19 mouse cellular contexts compared by ENCODE assay signal in genomic region chr7:83661031-83661430, GRCm38 (mm10). TPM values are rescaled to one million over a fixed set of nuclear protein-coding genes. Genes with fewer than 3 reads are reported as not detected.
DNase-seq lines count a peak whose midpoint lies in the region; ATAC-seq and TF ChIP-seq lines count a peak whose summit lies in the region.
"Had no signal": no experiment of that assay in that cellular context is flagged by ENCODE, and none has a peak within 500 bp of the region (broad histone marks: within the 10 kb centered on the region; RNA-seq: fewer than 3 reads in every experiment).

No protein-coding gene starts in this region.

- H3K4me2 ChIP-seq in liver, embryonic 12.5 days, result no peak overlapping the region
- H3K4me2 ChIP-seq: embryonic facial prominence, embryonic 12.5 days; heart, embryonic 15.5 days; kidney, embryonic 15.5 days had no signal

- H3K9me3 ChIP-seq in liver, embryonic 12.5 days (replicated peaks), result no peaks in the 10 kb centered on the region
- H3K9me3 ChIP-seq: embryonic facial prominence, embryonic 12.5 days; heart, embryonic 15.5 days; kidney, embryonic 15.5 days had no signal

- H3K27ac ChIP-seq in spleen, adult 2 months (ENCODE audit: insufficient read depth, low read length), result peak overlapping the region; percentile 96
- no peak overlapping the region for H3K27ac ChIP-seq in liver, embryonic 12.5 days
- H3K27ac ChIP-seq: embryonic facial prominence, embryonic 12.5 days; heart, embryonic 15.5 days; kidney, embryonic 15.5 days had no signal

- no peaks in the 10 kb centered on the region for H3K36me3 ChIP-seq in spleen, adult 2 months (ENCODE audit: control insufficient read depth, insufficient read depth, low read length)
- no peaks in the 10 kb centered on the region for H3K36me3 ChIP-seq in liver, embryonic 12.5 days
- H3K36me3 ChIP-seq: embryonic facial prominence, embryonic 12.5 days; heart, embryonic 15.5 days; kidney, embryonic 15.5 days had no signal

- 28% methylated on average over 10 of the region's 10 CpGs for WGBS in spleen, adult 2 months
- WGBS in liver, embryonic 12.5 days (ENCODE audit: insufficient replicate concordance), result 77% methylated on average over 10 of the region's 10 CpGs

- H3K27me3 ChIP-seq in spleen, adult 2 months (ENCODE audit: control insufficient read depth, insufficient read depth, low read length), result no peaks in the 10 kb centered on the region
- no peaks in the 10 kb centered on the region for H3K27me3 ChIP-seq in liver, embryonic 12.5 days (replicated peaks)
- H3K27me3 ChIP-seq: embryonic facial prominence, embryonic 12.5 days; heart, embryonic 15.5 days; kidney, embryonic 15.5 days had no signal

- H3K4me1 ChIP-seq in spleen, adult 2 months (ENCODE audit: control insufficient read depth, insufficient read depth, insufficient read length), result peaks cover 22% of the 10 kb centered on the region
- H3K4me1 ChIP-seq in liver, embryonic 12.5 days, result no peaks in the 10 kb centered on the region
- H3K4me1 ChIP-seq: embryonic facial prominence, embryonic 12.5 days; heart, embryonic 15.5 days had no signal

- TF ChIP-seq CTCF in spleen, adult 2 months (IDR thresholded peaks at IDR 0.05; ENCODE audit: extremely low read depth, insufficient read depth, insufficient read length, insufficient replicate concordance), result no peak

- peak overlapping the region; percentile 37; the same call in 1 of the 2 replicates for H3K4me3 ChIP-seq in spleen, adult 2 months (ENCODE audit: extremely low read depth, insufficient read depth, insufficient read length)
- H3K4me3 ChIP-seq in liver, embryonic 12.5 days, result no peak overlapping the region
- H3K4me3 ChIP-seq: embryonic facial prominence, embryonic 12.5 days; heart, embryonic 15.5 days; kidney, embryonic 15.5 days; myocyte had no signal

- ATAC-seq in activated CD4-positive, CD25-positive, alpha-beta regulatory T cell, adult 4 months, result peak; percentile 9
- no peak for ATAC-seq in liver, embryonic 12.5 days
- ATAC-seq: forebrain, embryonic 16.5 days had no signal

- peak in 1 of 2 experiments; percentile 74 for DNase-seq in spleen, adult 2 months (ENCODE audit: low read depth in 1 of 2, low spot score in 2 of 2)
- DNase-seq in spleen, adult 12 weeks (ENCODE audit: low spot score), result no peak
- peak; percentile 77 to 81 for DNase-seq in spleen, postnatal 36 days (ENCODE audit: low spot score in 2 of 2)
- peak; percentile 75 to 84 for DNase-seq in thymus, postnatal 36 days
- DNase-seq in lung, postnatal 36 days, result no peak
- no peak for DNase-seq in adrenal gland, postnatal 10 days
- DNase-seq: adrenal gland, postnatal 25 days; cerebellum, adult 8-10 months; heart, adult 18-20 months; liver; lung, adult 2 months; midbrain, embryonic 14.5 days had no signal

- no peak; the same call in 1 of the 2 replicates for TF ChIP-seq POLR2A in spleen, adult 2 months (IDR thresholded peaks at IDR 0.05; ENCODE audit: low read depth, low read length)

- H3K9ac ChIP-seq in liver, embryonic 12.5 days, result no peak overlapping the region
- H3K9ac ChIP-seq: embryonic facial prominence, embryonic 12.5 days; heart, embryonic 15.5 days; kidney, embryonic 15.5 days had no signal

RNA-seq across cellular contexts. Expression of gene Stard5, which starts 29.3 kb away (rescaled TPM):
- 15.6 and 18.4 TPM in 2 replicates for polyA plus RNA-seq in spleen, adult 2 months (2012; rRNA removed)
- 10 to 100 TPM; 28.6 to 36.1 TPM for polyA plus RNA-seq in activated CD4-positive, CD25-positive, alpha-beta regulatory T cell, adult 4 months (2017; shearing (Covaris generic))
- polyA plus RNA-seq in liver, embryonic 12.5 days (2016; fragmentation: Nextera tagmentation; extraction: Ambion mirVana), result 7.6 and 7.9 TPM in 2 replicates
- total RNA-seq in adrenal gland, postnatal 10 days (2021), result 10 to 100 TPM; 30.1 to 35.2 TPM

Comparison
In these comparisons a context has a peak if more than half of its experiments do, and no peak if none do; other contexts are left out.
1. DNase-seq: peak in spleen, postnatal 36 days (2 of 2) and thymus, postnatal 36 days (2 of 2); none in spleen, adult 12 weeks (single experiment), lung, postnatal 36 days (single experiment) and adrenal gland, postnatal 10 days (single experiment).